Mouse (Mus musculus): ENCODE data around the gene Rpn1. TPM values are rescaled to one million over a fixed set of nuclear protein-coding genes. Genes with fewer than 3 reads are reported as not detected.

Gene Rpn1
- polyA plus RNA-seq, 2 experiments = 316 to 381 TPM

GRCm38 (mm10) chr6:88044234-88044576 lies 40.1 kb upstream of the Rpn1 start:
- no peaks in the 10 kb centered on the region for H3K27me3 ChIP-seq (ENCODE audit: control insufficient read depth, insufficient read depth, low read length)
- H3K4me2 ChIP-seq (replicated peaks; ENCODE audit: low read depth, low read length, severe bottlenecking) = peak overlapping the region; percentile 82
- DNase-seq (ENCODE audit: low spot score) (no peak), ATAC-seq (ENCODE audit: low FRiP score, low read depth) (no peak)
- H3K4me3 ChIP-seq (replicated peaks; ENCODE audit: low read length) = peak overlapping the region; percentile 96
- H3K9me3 ChIP-seq (ENCODE audit: control insufficient read depth, low read length) = no peaks in the 10 kb centered on the region
- H3K4me1 ChIP-seq (ENCODE audit: control insufficient read depth, insufficient read depth, low read length) = peaks cover 14% of the 10 kb centered on the region
- whole genome bisulfite sequencing = 4% methylated on average over 3 of the region's 3 CpGs
- H3K27ac ChIP-seq (replicated peaks; ENCODE audit: low read depth, low read length) = peak overlapping the region; percentile 88; the same call in 1 of the 2 replicates
- H3K9ac ChIP-seq (ENCODE audit: low read depth, low read length, severe bottlenecking) = peak overlapping the region; percentile 96
- H3K36me3 ChIP-seq (ENCODE audit: control insufficient read depth, insufficient read depth, low read length) = peaks cover 5% of the 10 kb centered on the region
- no peak for TF ChIP-seq POLR2A (IDR thresholded peaks at IDR 0.05; ENCODE audit: borderline replicate concordance, extremely low read depth, insufficient read depth, insufficient read length)

- DNase-seq (ENCODE audit: low spot score) = peak; percentile 95
- WGBS = under 1% methylated on average over 57 of the region's 82 CpGs
- H3K4me2 ChIP-seq (replicated peaks; ENCODE audit: low read depth, low read length, severe bottlenecking) = peak within 1 kb of the TSS; percentile 82
- peak within 1 kb of the TSS; percentile 88 for H3K27ac ChIP-seq (replicated peaks; ENCODE audit: low read depth, low read length)
- peak within 1 kb of the TSS; percentile 96 for H3K9ac ChIP-seq (ENCODE audit: low read depth, low read length, severe bottlenecking)
- H3K4me3 ChIP-seq (replicated peaks; ENCODE audit: low read length) = peak within 1 kb of the TSS; percentile 96
- peak; percentile 99 for ATAC-seq (ENCODE audit: low FRiP score, low read depth)
- peak; percentile 91; the same call in 1 of the 2 replicates for TF ChIP-seq POLR2A (IDR thresholded peaks at IDR 0.05; ENCODE audit: borderline replicate concordance, extremely low read depth, insufficient read depth, insufficient read length)
- peaks cover under 1% of the 10 kb centered on the region; the same call in 1 of the 2 replicates for H3K36me3 ChIP-seq (ENCODE audit: control insufficient read depth, insufficient read depth, low read length)
- peaks cover 14% of the 10 kb centered on the region for H3K4me1 ChIP-seq (ENCODE audit: control insufficient read depth, insufficient read depth, low read length)
- H3K9me3 ChIP-seq (ENCODE audit: control insufficient read depth, low read length) = no peaks in the 10 kb centered on the region
- H3K27me3 ChIP-seq (ENCODE audit: control insufficient read depth, insufficient read depth, low read length) = no peaks in the 10 kb centered on the region
Measured at GRCm38 (mm10) chr6:88044577-88045405, 39.5 kb upstream of the Rpn1 start, which contains the start of gene Rab7. TSS of gene Rab7 (minus strand) at chr6:88045270.

GRCm38 (mm10) chr6:88045406-88045766 lies 38.9 kb upstream of the Rpn1 start:
- H3K4me3 ChIP-seq (replicated peaks; ENCODE audit: low read length) = peak overlapping the region; percentile 96
- ATAC-seq (ENCODE audit: low FRiP score, low read depth) = no peak

DNA sequence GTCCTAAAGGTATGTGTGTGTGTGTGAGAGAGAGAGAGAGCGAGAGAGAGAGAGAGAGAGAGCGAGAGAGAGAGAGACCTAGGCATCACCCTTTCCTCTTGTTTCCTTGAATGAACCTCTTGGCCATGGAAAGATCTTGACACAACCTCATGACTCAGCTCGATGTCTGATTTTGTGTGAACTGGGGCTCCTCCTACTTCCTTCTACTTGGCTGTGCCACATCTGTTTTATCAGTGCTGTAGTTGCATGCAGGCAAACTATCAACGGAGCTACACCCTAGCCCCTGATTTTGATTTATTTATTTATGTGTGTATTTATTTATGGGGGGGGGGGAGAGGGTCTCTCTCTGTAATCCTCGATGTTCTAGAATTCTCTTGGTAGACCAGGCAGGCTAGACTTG lies 36.4 kb upstream of the Rpn1 start:
- no peak overlapping the region for H3K27ac ChIP-seq (replicated peaks; ENCODE audit: low read depth, low read length)
- H3K36me3 ChIP-seq (ENCODE audit: control insufficient read depth, insufficient read depth, low read length) = no peaks in the 10 kb centered on the region
- no peak overlapping the region for H3K4me3 ChIP-seq (replicated peaks; ENCODE audit: low read length)
- no peak overlapping the region for H3K9ac ChIP-seq (ENCODE audit: low read depth, low read length, severe bottlenecking)
- ATAC-seq (ENCODE audit: low FRiP score, low read depth) (no peak), DNase-seq (ENCODE audit: low spot score) (no peak)
- no peaks in the 10 kb centered on the region for H3K27me3 ChIP-seq (ENCODE audit: control insufficient read depth, insufficient read depth, low read length)
- WGBS = 92% methylated on average over 5 of the region's 5 CpGs
- TF ChIP-seq POLR2A (IDR thresholded peaks at IDR 0.05; ENCODE audit: borderline replicate concordance, extremely low read depth, insufficient read depth, insufficient read length) = no peak
- H3K4me1 ChIP-seq (ENCODE audit: control insufficient read depth, insufficient read depth, low read length) = peaks cover 14% of the 10 kb centered on the region
- H3K4me2 ChIP-seq (replicated peaks; ENCODE audit: low read depth, low read length, severe bottlenecking) = no peak overlapping the region
- no peaks in the 10 kb centered on the region for H3K9me3 ChIP-seq (ENCODE audit: control insufficient read depth, low read length)

More at GRCm38 (mm10) chr6:88045406-88045766, 38.9 kb upstream of the Rpn1 start:
- no peak for DNase-seq (ENCODE audit: low spot score)
- peak overlapping the region; percentile 48 for H3K27ac ChIP-seq (replicated peaks; ENCODE audit: low read depth, low read length)
- no peaks in the 10 kb centered on the region for H3K36me3 ChIP-seq (ENCODE audit: control insufficient read depth, insufficient read depth, low read length)
- H3K4me1 ChIP-seq (ENCODE audit: control insufficient read depth, insufficient read depth, low read length) = peaks cover 14% of the 10 kb centered on the region
- no peak overlapping the region for H3K9ac ChIP-seq (ENCODE audit: low read depth, low read length, severe bottlenecking)
- 38% methylated on average over 3 of the region's 3 CpGs for WGBS
- peak overlapping the region; percentile 44; the same call in 1 of the 2 replicates for H3K4me2 ChIP-seq (replicated peaks; ENCODE audit: low read depth, low read length, severe bottlenecking)
- H3K27me3 ChIP-seq (ENCODE audit: control insufficient read depth, insufficient read depth, low read length) = no peaks in the 10 kb centered on the region
- H3K9me3 ChIP-seq (ENCODE audit: control insufficient read depth, low read length) = no peaks in the 10 kb centered on the region
- TF ChIP-seq POLR2A (IDR thresholded peaks at IDR 0.05; ENCODE audit: borderline replicate concordance, extremely low read depth, insufficient read depth, insufficient read length) = no peak

DNA sequence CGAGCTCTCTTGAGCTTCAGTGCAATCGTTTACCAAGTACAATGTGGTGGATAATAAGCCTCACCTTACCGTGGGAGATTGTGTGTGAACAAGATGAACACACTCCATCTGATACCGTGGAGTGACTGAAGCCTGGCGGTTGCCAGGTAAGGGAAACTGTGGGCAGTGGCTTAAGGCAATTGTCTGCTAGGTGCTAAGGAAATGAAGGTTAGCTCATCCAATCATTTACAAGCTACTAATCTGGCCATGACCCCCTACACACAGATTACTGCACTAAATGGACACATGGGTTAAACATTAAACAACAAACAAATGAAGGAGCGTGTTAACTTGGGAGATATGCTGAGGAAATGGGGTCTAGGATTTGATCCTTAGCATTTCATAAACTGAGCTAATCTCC lies 35.3 kb upstream of the Rpn1 start:
- 77% methylated on average over 6 of the region's 6 CpGs for WGBS
- peaks cover 4% of the 10 kb centered on the region for H3K4me1 ChIP-seq (ENCODE audit: control insufficient read depth, insufficient read depth, low read length)
- ATAC-seq (ENCODE audit: low FRiP score, low read depth) (no peak), DNase-seq (ENCODE audit: low spot score) (no peak)
- no peaks in the 10 kb centered on the region for H3K27me3 ChIP-seq (ENCODE audit: control insufficient read depth, insufficient read depth, low read length)
- H3K9ac ChIP-seq (ENCODE audit: low read depth, low read length, severe bottlenecking) = no peak overlapping the region
- no peak overlapping the region for H3K27ac ChIP-seq (replicated peaks; ENCODE audit: low read depth, low read length)
- H3K9me3 ChIP-seq (ENCODE audit: control insufficient read depth, low read length) = no peaks in the 10 kb centered on the region
- H3K4me3 ChIP-seq (replicated peaks; ENCODE audit: low read length) = no peak overlapping the region
- no peak overlapping the region for H3K4me2 ChIP-seq (replicated peaks; ENCODE audit: low read depth, low read length, severe bottlenecking)
- H3K36me3 ChIP-seq (ENCODE audit: control insufficient read depth, insufficient read depth, low read length) = no peaks in the 10 kb centered on the region
- no peak for TF ChIP-seq POLR2A (IDR thresholded peaks at IDR 0.05; ENCODE audit: borderline replicate concordance, extremely low read depth, insufficient read depth, insufficient read length)

Measured in limb, embryonic 14.5 days (tissue).